Comparison of ENCODE assay signal across 22 mouse cellular contexts in the genomic region with DNA sequence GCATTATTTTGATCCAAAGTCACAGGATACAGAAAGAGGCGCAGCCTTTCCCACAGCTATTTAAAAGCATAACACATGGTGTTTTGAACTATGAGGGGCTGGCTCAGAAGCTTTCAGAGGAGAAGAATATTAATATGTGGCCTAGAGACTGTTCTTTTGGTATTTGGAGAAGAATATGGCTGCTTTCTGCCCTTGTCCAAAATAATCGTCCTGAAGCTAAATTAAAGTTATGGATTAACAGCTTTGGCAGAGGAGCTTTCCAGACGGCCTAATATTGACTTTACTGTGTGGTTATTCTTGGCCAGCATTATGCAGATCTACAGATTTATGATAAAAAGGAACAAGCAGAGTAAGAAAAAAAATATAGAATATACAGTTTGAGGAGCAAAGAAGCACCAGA.
A peak's percentile ranks its signal among the peaks of the same experiment; 100 is the strongest.
DNase-seq lines count a peak whose midpoint lies in the region; ATAC-seq and TF ChIP-seq lines count a peak whose summit lies in the region.
"Had no signal": no experiment of that assay in that cellular context is flagged by ENCODE, and none has a peak within 500 bp of the region (broad histone marks: within the 10 kb centered on the region; RNA-seq: fewer than 3 reads in every experiment).

No protein-coding gene starts in this region.

- no peak overlapping the region for H3K4me3 ChIP-seq in forebrain, embryonic 14.5 days (ENCODE audit: low read depth, low read length)
- H3K4me3 ChIP-seq in forebrain, embryonic 12.5 days (replicated peaks): no peak overlapping the region
- H3K4me3 ChIP-seq in kidney, postnatal 0 days (replicated peaks; ENCODE audit: low read depth, low read length): no peak overlapping the region
- H3K4me3 ChIP-seq: embryonic facial prominence, embryonic 12.5 days; heart, embryonic 12.5 days; hindbrain, embryonic 15.5 days had no signal

- peak; percentile 22 for DNase-seq in forebrain, embryonic 14.5 days (ENCODE audit: low spot score)
- DNase-seq in kidney, postnatal 0 days (ENCODE audit: low spot score): peak; percentile 51
- DNase-seq in kidney, adult 8-10 months: no peak
- DNase-seq in brain, adult 2 months (ENCODE audit: low read depth, low spot score): peak; percentile 8
- DNase-seq in fat pad, adult 2 months (ENCODE audit: extremely low read depth, low read depth, low spot score): peak; percentile 57
- no peak for DNase-seq in testis, postnatal 10 days (ENCODE audit: low spot score)
- DNase-seq: adrenal gland, postnatal 25 days; cerebellum, adult 11 months; cerebellum, adult 8-10 months; cerebellum, postnatal 14 days; embryo, embryonic 11 days; gastrocnemius, postnatal 14 days; heart, postnatal 36 days had no signal

- H3K9ac ChIP-seq in forebrain, embryonic 14.5 days (ENCODE audit: low read length): no peak overlapping the region
- H3K9ac ChIP-seq in forebrain, embryonic 12.5 days: no peak overlapping the region
- H3K9ac ChIP-seq in kidney, postnatal 0 days (ENCODE audit: low read depth, low read length): no peak overlapping the region
- H3K9ac ChIP-seq: embryonic facial prominence, embryonic 12.5 days; heart, embryonic 12.5 days; hindbrain, embryonic 15.5 days had no signal

- H3K4me2 ChIP-seq in forebrain, embryonic 14.5 days (ENCODE audit: low read length): no peak overlapping the region
- no peak overlapping the region for H3K4me2 ChIP-seq in forebrain, embryonic 12.5 days
- no peak overlapping the region for H3K4me2 ChIP-seq in kidney, postnatal 0 days (ENCODE audit: low read length)
- H3K4me2 ChIP-seq: embryonic facial prominence, embryonic 12.5 days; heart, embryonic 12.5 days; hindbrain, embryonic 15.5 days had no signal

- no peaks in the 10 kb centered on the region for H3K4me1 ChIP-seq in forebrain, embryonic 14.5 days (ENCODE audit: control insufficient read depth, insufficient read depth, low read length)
- H3K4me1 ChIP-seq in forebrain, embryonic 12.5 days: no peaks in the 10 kb centered on the region
- no peaks in the 10 kb centered on the region for H3K4me1 ChIP-seq in kidney, postnatal 0 days (replicated peaks; ENCODE audit: insufficient read depth, low read length)
- H3K4me1 ChIP-seq: embryonic facial prominence, embryonic 12.5 days; heart, embryonic 12.5 days; hindbrain, embryonic 15.5 days had no signal

- H3K27ac ChIP-seq in forebrain, embryonic 14.5 days (ENCODE audit: low read depth, low read length): no peak overlapping the region
- no peak overlapping the region for H3K27ac ChIP-seq in forebrain, embryonic 12.5 days
- no peak overlapping the region for H3K27ac ChIP-seq in kidney, postnatal 0 days
- H3K27ac ChIP-seq: embryonic facial prominence, embryonic 12.5 days; hindbrain, embryonic 15.5 days had no signal

- no peak for TF ChIP-seq CTCF in kidney, postnatal 0 days (IDR thresholded peaks at IDR 0.05; ENCODE audit: low read depth)

- 73% methylated on average over 3 of the region's 3 CpGs for WGBS in forebrain, embryonic 14.5 days
- WGBS in forebrain, embryonic 12.5 days: 78% methylated on average over 3 of the region's 3 CpGs
- 58% methylated on average over 3 of the region's 3 CpGs for WGBS in kidney, postnatal 0 days

- H3K27me3 ChIP-seq in forebrain, embryonic 14.5 days (replicated peaks; ENCODE audit: control insufficient read depth, insufficient read depth, low read length): no peaks in the 10 kb centered on the region
- H3K27me3 ChIP-seq in forebrain, embryonic 12.5 days: no peaks in the 10 kb centered on the region
- no peaks in the 10 kb centered on the region for H3K27me3 ChIP-seq in kidney, postnatal 0 days (ENCODE audit: insufficient read depth, low read length)
- H3K27me3 ChIP-seq: CH12.LX; embryonic facial prominence, embryonic 12.5 days; heart, embryonic 12.5 days; hindbrain, embryonic 15.5 days; Patski had no signal

- H3K36me3 ChIP-seq in forebrain, embryonic 14.5 days (ENCODE audit: control insufficient read depth, insufficient read depth, low read length): no peaks in the 10 kb centered on the region
- H3K36me3 ChIP-seq in forebrain, embryonic 12.5 days (replicated peaks): no peaks in the 10 kb centered on the region
- no peaks in the 10 kb centered on the region for H3K36me3 ChIP-seq in kidney, postnatal 0 days (ENCODE audit: insufficient read depth, low read length)
- H3K36me3 ChIP-seq: embryonic facial prominence, embryonic 12.5 days; heart, embryonic 12.5 days; hindbrain, embryonic 15.5 days had no signal

- H3K9me3 ChIP-seq in forebrain, embryonic 14.5 days (replicated peaks; ENCODE audit: control insufficient read depth, low read length): no peaks in the 10 kb centered on the region
- H3K9me3 ChIP-seq in forebrain, embryonic 12.5 days: no peaks in the 10 kb centered on the region
- H3K9me3 ChIP-seq in kidney, postnatal 0 days (replicated peaks; ENCODE audit: low read length): no peaks in the 10 kb centered on the region
- H3K9me3 ChIP-seq: embryonic facial prominence, embryonic 12.5 days; heart, embryonic 12.5 days; hindbrain, embryonic 15.5 days had no signal

- no peak for ATAC-seq in forebrain, embryonic 14.5 days
- no peak for ATAC-seq in forebrain, embryonic 12.5 days (ENCODE audit: low FRiP score)
- no peak for ATAC-seq in kidney, postnatal 0 days (replicated peaks; ENCODE audit: low FRiP score, low read depth)
- ATAC-seq: activated CD4-positive, CD25-positive, alpha-beta regulatory T cell, adult 4 months; inflammation-experienced regulatory T-cells, adult 6 months; intestine, postnatal 0 days; Patski had no signal

Comparison
In these comparisons a context has a peak if more than half of its experiments do, and no peak if none do; other contexts are left out.
1. DNase-seq: peak in forebrain, embryonic 14.5 days (single experiment), kidney, postnatal 0 days (single experiment), brain, adult 2 months (single experiment) and fat pad, adult 2 months (single experiment); none in kidney, adult 8-10 months (0 of 2) and testis, postnatal 10 days (single experiment).